Mouse (Mus musculus) ZHBTc4 (cell line): ENCODE data around the gene Gm9125.
"Not testable (repeated sequence)": the region's sequence is repeated elsewhere in the genome, so short reads cannot be mapped to it uniquely, and the experiment has no call there.

ENCODE experiments used
- DNase-seq: peaks from one replicate; pipeline ENCODE4 v3.0.0-alpha.2; 2011; ENCODE audit warnings: low read depth, low spot score

Gene Gm9125

DNA sequence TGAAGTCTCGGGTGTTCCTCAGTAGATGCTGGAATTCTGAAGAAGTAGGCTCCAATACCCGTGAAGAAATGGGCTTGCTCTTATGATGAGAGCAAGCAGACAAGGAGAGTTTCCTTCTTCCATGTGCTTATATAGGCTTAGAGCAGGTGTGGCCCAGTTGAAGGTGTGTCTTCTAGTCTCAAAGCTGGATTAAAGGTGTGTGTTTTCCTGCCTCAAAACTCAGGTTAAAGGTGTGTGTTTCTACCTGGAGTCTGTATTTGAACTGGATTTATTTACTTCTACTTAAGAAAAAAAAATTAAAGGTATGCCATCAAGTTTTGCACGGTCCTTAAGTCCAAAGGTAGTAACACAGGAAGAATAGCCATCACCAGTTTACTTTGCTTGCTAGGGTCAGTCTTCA lies at the start of gene Gm9125:
TSS of gene Gm9125 (minus strand) at position 101 of the 400 bp plus-strand sequence.
- not testable (repeated sequence) for DNase-seq

DNA sequence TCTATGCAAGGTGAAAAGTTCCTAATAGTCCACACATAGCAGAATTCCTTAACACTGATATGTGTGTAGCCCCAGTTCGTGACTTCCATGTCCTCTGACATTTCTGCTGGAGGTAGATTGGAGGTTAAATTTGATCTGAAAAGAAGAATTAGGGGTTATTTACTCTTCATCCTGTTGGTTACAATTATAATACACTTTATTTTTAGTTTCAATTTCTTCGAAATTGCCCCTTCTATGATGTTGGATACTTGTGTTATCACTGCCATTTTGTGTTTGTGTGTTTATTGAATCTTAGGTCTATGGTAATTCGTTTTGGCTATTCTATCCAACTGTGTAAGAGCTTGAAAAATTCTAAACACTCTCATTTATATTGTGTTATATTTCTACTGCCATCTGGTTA lies 17.9 kb upstream of the Gm9125 start, which contains the start of gene Gm10697:
TSS of gene Gm10697 (minus strand) at position 101 of the 400 bp plus-strand sequence.
- DNase-seq = not testable (repeated sequence)

DNA sequence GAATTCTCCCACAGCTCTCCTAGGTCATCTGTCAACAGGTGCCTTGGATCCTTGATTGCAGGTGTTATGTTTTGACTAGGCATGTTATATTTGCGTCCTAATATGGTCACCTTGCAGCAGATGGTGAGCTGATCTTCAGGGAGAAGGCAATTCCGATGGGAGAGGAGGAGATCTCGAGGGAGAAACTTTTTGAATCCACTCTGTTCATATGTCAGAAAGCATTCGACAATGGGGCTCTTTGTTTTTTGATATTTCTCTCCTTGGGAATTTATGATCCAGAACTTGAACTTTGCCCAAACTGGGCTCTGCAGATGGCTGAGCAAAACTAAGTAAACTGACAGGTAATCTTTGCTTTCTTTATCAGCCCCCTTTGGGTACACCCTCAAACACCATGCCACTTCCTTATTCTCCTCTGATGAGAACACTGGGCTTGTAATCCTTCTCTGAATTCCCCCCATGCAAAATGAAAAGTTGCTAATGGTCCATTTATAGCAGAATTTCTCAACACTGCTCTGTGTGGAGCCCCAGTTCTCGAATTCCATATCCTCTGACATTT lies 5.0 kb downstream of the Gm9125 start:
- DNase-seq = not testable (repeated sequence)

DNA sequence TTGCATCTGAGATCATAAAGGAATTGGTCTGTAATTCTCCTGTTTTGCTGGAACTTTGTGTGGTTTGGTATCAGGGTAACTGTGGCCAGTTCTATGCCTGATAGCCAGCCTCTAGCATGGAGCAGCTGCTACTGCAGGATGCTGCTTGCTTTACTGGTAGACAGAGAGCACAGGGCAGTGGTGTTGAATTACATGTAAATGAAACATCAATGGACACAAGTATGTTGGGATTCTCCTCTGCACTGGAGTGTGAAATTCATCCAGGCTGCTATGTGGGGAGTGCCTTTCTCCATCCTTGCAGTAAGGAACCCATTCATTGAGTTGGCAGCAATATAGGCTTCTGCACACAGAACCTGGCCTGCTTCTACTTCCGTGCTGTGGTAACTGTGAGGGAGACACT lies 16.4 kb downstream of the Gm9125 start:
- not testable (repeated sequence) for DNase-seq

DNA sequence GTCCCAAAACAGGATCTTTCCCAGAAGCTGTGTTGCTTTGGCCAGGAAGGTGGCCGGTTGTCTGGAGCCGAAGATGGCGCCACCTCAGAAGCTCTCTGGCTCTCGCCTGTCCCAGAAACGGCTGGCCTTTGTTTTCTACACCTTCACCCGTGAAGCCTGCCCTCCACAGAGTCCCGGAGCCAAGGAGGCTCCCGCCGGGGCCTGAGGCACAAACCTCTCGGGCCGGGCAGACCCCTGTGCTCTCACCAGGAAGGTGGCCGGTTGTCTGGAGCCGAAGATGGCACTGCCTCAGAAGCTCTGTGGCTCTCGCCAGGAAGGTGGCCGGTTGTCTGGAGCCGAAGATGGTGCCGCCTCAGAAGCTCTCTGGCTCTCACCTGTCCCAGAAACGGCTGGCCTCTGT lies 20.3 kb downstream of the Gm9125 start:
- not testable (repeated sequence) for DNase-seq
